ENCODE assay signal across 8 mouse cellular contexts in genomic region chr9:109097291-109097690, GRCm38 (mm10). TPM values are rescaled to one million over a fixed set of nuclear protein-coding genes. Genes with fewer than 3 reads are reported as not detected.
DNase-seq lines count a peak whose midpoint lies in the region; ATAC-seq and TF ChIP-seq lines count a peak whose summit lies in the region.

No protein-coding gene starts in this region.

- peaks cover 4% of the 10 kb centered on the region for H3K27me3 ChIP-seq in spleen, adult 2 months (ENCODE audit: control insufficient read depth, insufficient read depth, low read length)
- no peaks in the 10 kb centered on the region for H3K27me3 ChIP-seq in hindbrain, embryonic 14.5 days (ENCODE audit: control insufficient read depth, insufficient read depth, low read length)

- no peak for ATAC-seq in hindbrain, embryonic 14.5 days (ENCODE audit: low FRiP score)

- no peak for TF ChIP-seq CTCF in spleen, adult 2 months (IDR thresholded peaks at IDR 0.05; ENCODE audit: extremely low read depth, insufficient read depth, insufficient read length, insufficient replicate concordance)

- TF ChIP-seq POLR2A in spleen, adult 2 months (IDR thresholded peaks at IDR 0.05; ENCODE audit: low read depth, low read length) = no peak

- 80% methylated on average over 6 of the region's 6 CpGs for WGBS in spleen, adult 2 months
- WGBS in hindbrain, embryonic 14.5 days = 14% methylated on average over 6 of the region's 6 CpGs

- H3K9ac ChIP-seq in hindbrain, embryonic 14.5 days = peak overlapping the region; percentile 95

- H3K36me3 ChIP-seq in spleen, adult 2 months (ENCODE audit: control insufficient read depth, insufficient read depth, low read length) = no peaks in the 10 kb centered on the region
- peaks cover 28% of the 10 kb centered on the region for H3K36me3 ChIP-seq in hindbrain, embryonic 14.5 days (replicated peaks; ENCODE audit: control insufficient read depth, insufficient read depth)

- peaks cover 4% of the 10 kb centered on the region for H3K4me1 ChIP-seq in spleen, adult 2 months (ENCODE audit: control insufficient read depth, insufficient read depth, insufficient read length)
- H3K4me1 ChIP-seq in hindbrain, embryonic 14.5 days (replicated peaks; ENCODE audit: control insufficient read depth, insufficient read depth, low read length) = peaks cover 37% of the 10 kb centered on the region

- H3K4me3 ChIP-seq in spleen, adult 2 months (ENCODE audit: extremely low read depth, insufficient read depth, insufficient read length) = no peak overlapping the region
- H3K4me3 ChIP-seq in hindbrain, embryonic 14.5 days (replicated peaks; ENCODE audit: low read length) = peak overlapping the region; percentile 83

- H3K4me2 ChIP-seq in hindbrain, embryonic 14.5 days (replicated peaks) = peak overlapping the region; percentile 62

- H3K27ac ChIP-seq in spleen, adult 2 months (ENCODE audit: insufficient read depth, low read length) = 0 out of 2 replicates have a peak overlapping the region, but pooled peaks have one; percentile 11
- peak overlapping the region; percentile 99 for H3K27ac ChIP-seq in hindbrain, embryonic 14.5 days

- DNase-seq in spleen, adult 2 months (ENCODE audit: low read depth in 1 of 2, low spot score in 2 of 2) = no peak
- DNase-seq in spleen, adult 12 weeks (ENCODE audit: low spot score) = no peak
- no peak for DNase-seq in hindbrain, embryonic 14.5 days (ENCODE audit: low spot score)
- DNase-seq in lung, postnatal 10 days = peak; percentile 56
- DNase-seq in retina, embryonic 14.5 days (ENCODE audit: low spot score) = no peak
- no peak for DNase-seq in layer of hippocampus, postnatal 14 days (ENCODE audit: low spot score in 2 of 2)
- DNase-seq in T-cell, adult 2 months (ENCODE audit: low spot score) = no peak
- no peak for DNase-seq in left cerebral cortex, postnatal 4 days

- H3K9me3 ChIP-seq in hindbrain, embryonic 14.5 days (ENCODE audit: control insufficient read depth, low read length) = no peaks in the 10 kb centered on the region

- intact Hi-C loops in left cerebral cortex, postnatal 4 days (cut with DNase I) = no loop called here

RNA-seq across cellular contexts. Expression of gene Plxnb1, which starts 2.1 kb away (rescaled TPM):
- 10.4 TPM in 2 replicates for polyA plus RNA-seq in spleen, adult 2 months (2012; rRNA removed)
- polyA plus RNA-seq in hindbrain, embryonic 14.5 days (2014; fragmentation: Nextera tagmentation; extraction: Ambion mirVana) = 14.2 and 16.6 TPM in 2 replicates
- total RNA-seq in layer of hippocampus, postnatal 14 days (2021) = 10 to 100 TPM; 90.5 to 91.9 TPM
- total RNA-seq in left cerebral cortex, postnatal 4 days (2021) = 100 to 1,000 TPM in 1 of 2 experiments, 10 to 100 TPM in 1; 90.0 to 105 TPM

RNA-seq across cellular contexts. Expression of gene Tma7, which starts 14.9 kb away (rescaled TPM):
- 10.2 and 16.4 TPM in 2 replicates for polyA plus RNA-seq in spleen, adult 2 months (2012; rRNA removed)
- 710 and 800 TPM in 2 replicates for polyA plus RNA-seq in hindbrain, embryonic 14.5 days (2014; fragmentation: Nextera tagmentation; extraction: Ambion mirVana)
- 100 to 1,000 TPM; 304 to 316 TPM for total RNA-seq in layer of hippocampus, postnatal 14 days (2021)
- 100 to 1,000 TPM; 385 to 398 TPM for total RNA-seq in left cerebral cortex, postnatal 4 days (2021)

RNA-seq across cellular contexts. Expression of gene Ccdc51, which starts 15.0 kb away (rescaled TPM):
- 5.1 and 5.2 TPM in 2 replicates for polyA plus RNA-seq in spleen, adult 2 months (2012; rRNA removed)
- 11.2 and 11.3 TPM in 2 replicates for polyA plus RNA-seq in hindbrain, embryonic 14.5 days (2014; fragmentation: Nextera tagmentation; extraction: Ambion mirVana)
- total RNA-seq in layer of hippocampus, postnatal 14 days (2021) = 1 to 10 TPM; 7.4 to 9.4 TPM
- total RNA-seq in left cerebral cortex, postnatal 4 days (2021) = 1 to 10 TPM; 7.9 to 8.4 TPM

RNA-seq across cellular contexts. Expression of gene Atrip, which starts 23.4 kb away (rescaled TPM):
- 16.2 and 17.0 TPM in 2 replicates for polyA plus RNA-seq in spleen, adult 2 months (2012; rRNA removed)
- 29.0 and 29.8 TPM in 2 replicates for polyA plus RNA-seq in hindbrain, embryonic 14.5 days (2014; fragmentation: Nextera tagmentation; extraction: Ambion mirVana)
- 10 to 100 TPM; 27.3 to 31.7 TPM for total RNA-seq in layer of hippocampus, postnatal 14 days (2021)
- total RNA-seq in left cerebral cortex, postnatal 4 days (2021) = 10 to 100 TPM; 33.4 to 37.4 TPM

RNA-seq across cellular contexts. Expression of gene Trex1, which starts 37.8 kb away (rescaled TPM):
- 137 and 262 TPM in 2 replicates for polyA plus RNA-seq in spleen, adult 2 months (2012; rRNA removed)
- polyA plus RNA-seq in hindbrain, embryonic 14.5 days (2014; fragmentation: Nextera tagmentation; extraction: Ambion mirVana) = 9.7 and 16.2 TPM in 2 replicates
- 10 to 100 TPM in 1 of 2 experiments, 1 to 10 TPM in 1; 9.9 to 10.8 TPM for total RNA-seq in layer of hippocampus, postnatal 14 days (2021)
- 10 to 100 TPM; 14.8 to 15.1 TPM for total RNA-seq in left cerebral cortex, postnatal 4 days (2021)
